Mouse (Mus musculus): ENCODE measurements around the gene Gabrb2. TPM values are rescaled to one million over a fixed set of nuclear protein-coding genes. Genes with fewer than 3 reads are reported as not detected.

Gabrb2 gene
- 0.01 and 0.03 TPM in 2 replicates for polyA plus RNA-seq (2012; rRNA removed)

DNA sequence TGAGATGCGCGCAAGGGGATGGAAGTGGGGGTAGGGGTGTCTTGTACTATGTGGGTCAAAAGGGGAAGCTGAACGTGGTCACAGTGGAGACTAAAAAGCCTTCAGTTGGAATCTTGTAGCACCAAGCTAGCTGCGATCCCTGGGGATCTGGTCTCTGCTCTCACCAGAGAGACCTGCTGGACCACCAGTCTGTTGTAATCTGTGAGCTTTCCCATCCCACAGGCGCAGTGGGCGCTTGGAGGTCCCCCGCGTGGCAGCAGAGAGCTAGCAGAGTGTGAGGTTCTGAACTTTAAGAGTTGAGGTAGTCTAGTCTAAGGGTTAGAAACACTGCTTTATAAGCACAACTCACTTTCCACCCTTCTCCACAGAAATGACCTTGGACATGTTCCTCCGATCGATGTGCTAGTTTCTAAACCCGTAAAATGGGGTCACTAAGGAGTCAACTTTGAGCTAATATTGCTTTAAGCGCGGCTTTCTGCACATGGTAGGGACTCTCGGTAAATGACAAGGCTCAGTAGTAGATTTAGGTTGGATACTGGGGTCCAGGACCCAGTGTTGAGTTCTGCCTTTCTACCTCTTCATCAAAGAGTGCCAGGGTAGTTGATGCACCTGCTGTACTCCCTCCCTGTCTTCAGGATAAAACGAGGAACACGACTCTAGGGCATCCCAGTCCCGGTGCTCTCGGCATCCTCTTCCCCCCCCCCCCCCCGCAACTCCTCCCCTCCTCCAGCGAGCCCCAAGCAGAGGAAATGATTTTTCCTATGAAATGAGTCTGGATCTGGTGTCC lies at the start of gene Gabrb2:
TSS of gene Gabrb2 (plus strand) at position 762 of the 787 bp plus-strand sequence.

Other genes with a start within 250 kb of the Gabrb2 start
- 0.09 and 0.13 TPM in 2 replicates for gene Gabra1, start 236.8 kb upstream of the Gabrb2 start, polyA plus RNA-seq (2012; rRNA removed)
- gene Gabra6, start 98.7 kb upstream of the Gabrb2 start, polyA plus RNA-seq (2012; rRNA removed): not detected in 2 replicates